Mouse (Mus musculus): ENCODE results near the gene Ptk7. TPM values are rescaled to one million over a fixed set of nuclear protein-coding genes. Genes with fewer than 3 reads are reported as not detected.

The Ptk7 gene
- total and polyA plus RNA-seq, 2 experiments from 2014 or later: 17.2 to 57.9 TPM

DNA sequence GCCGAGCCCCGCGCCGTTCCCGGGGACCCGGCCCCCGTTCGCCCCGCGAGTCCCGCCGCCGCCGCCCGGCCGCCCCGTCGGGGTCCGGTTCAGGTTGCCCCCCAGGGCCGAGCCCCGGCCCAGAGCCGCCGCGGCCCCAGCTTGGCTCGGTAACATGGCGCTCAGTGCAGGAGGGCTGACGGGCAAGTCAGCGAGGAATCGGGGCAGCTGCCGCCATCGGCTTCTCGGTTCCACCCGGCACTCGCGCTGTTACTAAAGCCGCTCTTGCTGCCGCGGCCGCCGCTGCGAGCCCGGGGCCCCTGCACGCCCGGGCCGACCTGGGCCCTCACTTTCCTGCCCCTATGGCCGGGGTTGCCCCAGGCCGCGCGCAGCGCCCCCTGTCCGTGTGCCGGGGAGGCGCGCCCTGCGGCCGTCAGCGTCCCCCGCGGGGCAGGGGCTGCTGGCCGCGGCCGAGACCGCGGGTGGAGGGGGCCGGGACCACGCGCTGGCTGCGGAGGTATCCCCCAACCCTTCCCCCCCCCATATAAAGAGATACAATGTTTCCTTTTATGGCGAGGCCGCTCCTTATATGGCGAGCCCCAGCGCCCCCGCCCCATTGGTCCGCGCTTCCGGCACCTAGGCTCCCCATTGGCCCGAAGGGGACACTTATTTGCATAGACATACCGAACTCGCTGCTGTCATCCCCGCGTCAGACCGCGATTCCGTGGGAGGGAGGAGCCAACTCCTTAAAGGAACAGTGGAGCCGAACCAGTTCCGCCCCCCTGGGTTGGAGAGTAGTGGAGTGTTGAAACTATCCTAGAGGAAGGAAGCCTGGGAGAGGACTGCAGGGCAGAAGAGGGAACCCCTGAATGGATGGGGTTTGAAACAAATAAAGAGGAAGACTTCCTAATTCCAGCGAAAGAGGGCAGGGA, 73.4 kb downstream of the Ptk7 start, which contains the start of gene Srf:
Srf (minus strand) TSS at position 503 of the 911 bp plus-strand sequence.
- peak within 1 kb of the TSS; percentile 99 for H3K4me3 ChIP-seq (ENCODE audit: low read depth, low read length)
- under 1% methylated on average over 84 of the region's 87 CpGs for WGBS
- DNase-seq (ENCODE audit: low spot score) (peak; percentile 99), ATAC-seq (ENCODE audit: insufficient read depth, low read depth) (peak; percentile 87)
- no peaks in the 10 kb centered on the region for H3K9me3 ChIP-seq (replicated peaks; ENCODE audit: control insufficient read depth, low read length)
- no peaks in the 10 kb centered on the region for H3K27me3 ChIP-seq (ENCODE audit: control insufficient read depth, insufficient read depth, low read length)
- peaks cover 9% of the 10 kb centered on the region for H3K36me3 ChIP-seq (replicated peaks; ENCODE audit: control insufficient read depth, insufficient read depth, low read length)
- H3K27ac ChIP-seq (ENCODE audit: low read depth): peak within 1 kb of the TSS; percentile 99
- TF ChIP-seq EP300 (IDR thresholded peaks at IDR 0.05; ENCODE audit: low read depth) (0 out of 2 replicates have a peak, but pooled peaks have one; percentile 44), CTCF (IDR thresholded peaks at IDR 0.05; ENCODE audit: low read depth) (0 out of 2 replicates have a peak, but pooled peaks have one; percentile 1)
- H3K4me1 ChIP-seq (ENCODE audit: control insufficient read depth, insufficient read depth): peaks cover 17% of the 10 kb centered on the region; the same call in 1 of the 2 replicates
- peak within 1 kb of the TSS; percentile 83 for H3K4me2 ChIP-seq (ENCODE audit: low read depth, low read length)
- H3K9ac ChIP-seq (replicated peaks; ENCODE audit: low read depth, low read length): peak within 1 kb of the TSS; percentile 100

DNA sequence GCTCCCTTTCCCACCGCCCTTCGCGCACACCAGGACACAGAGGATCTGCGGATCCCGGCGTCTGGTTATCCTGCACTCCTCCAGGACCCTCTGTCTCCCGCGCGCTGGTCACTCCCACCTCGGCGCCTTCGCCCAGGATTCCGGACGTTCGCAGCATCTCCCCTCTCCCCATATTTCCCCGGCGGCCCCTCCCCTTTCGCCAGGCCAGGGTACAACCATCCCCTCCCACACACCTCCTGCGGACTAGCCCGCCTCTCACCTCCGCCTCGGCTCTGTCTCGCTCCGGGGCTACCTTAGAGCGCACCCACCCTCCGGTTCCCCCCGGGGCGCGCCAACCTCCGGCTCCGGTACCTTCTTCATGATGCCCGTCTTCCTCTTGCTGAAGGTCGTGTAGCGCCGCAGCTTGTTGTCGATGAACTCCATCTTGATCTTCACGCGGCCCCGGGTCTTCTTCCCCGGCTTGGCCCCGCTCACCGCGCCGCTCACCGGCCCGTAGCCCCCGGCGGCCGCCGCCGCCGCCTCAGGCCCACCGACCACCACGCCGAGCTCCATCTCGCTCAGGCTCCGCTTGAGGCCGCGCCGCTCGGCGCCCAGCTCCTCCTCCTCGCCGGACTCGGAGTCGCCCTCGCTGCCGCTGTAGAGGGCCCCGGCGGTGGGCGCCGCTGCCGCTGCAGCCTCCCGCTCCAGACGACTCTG, 74.2 kb downstream of the Ptk7 start:
- Histone ChIP-seq H3K27ac (ENCODE audit: low read depth) (peak overlapping the region; percentile 99), H3K4me1 (ENCODE audit: control insufficient read depth, insufficient read depth) (peaks cover 17% of the 10 kb centered on the region; the same call in 1 of the 2 replicates), H3K4me3 (ENCODE audit: low read depth, low read length) (peak overlapping the region; percentile 99), H3K9ac (replicated peaks; ENCODE audit: low read depth, low read length) (peak overlapping the region; percentile 100), H3K9me3 (replicated peaks; ENCODE audit: control insufficient read depth, low read length) (no peaks in the 10 kb centered on the region), H3K27me3 (ENCODE audit: control insufficient read depth, insufficient read depth, low read length) (no peaks in the 10 kb centered on the region), H3K36me3 (replicated peaks; ENCODE audit: control insufficient read depth, insufficient read depth, low read length) (peaks cover 17% of the 10 kb centered on the region), H3K4me2 (ENCODE audit: low read depth, low read length) (peak overlapping the region; percentile 83)
- under 1% methylated on average over 59 of the region's 75 CpGs for WGBS
- peak; percentile 26 for DNase-seq (ENCODE audit: low spot score)
- no peak for TF ChIP-seq EP300 (IDR thresholded peaks at IDR 0.05; ENCODE audit: low read depth)
- TF ChIP-seq CTCF (IDR thresholded peaks at IDR 0.05; ENCODE audit: low read depth): no peak
- ATAC-seq (ENCODE audit: insufficient read depth, low read depth): no peak

DNA sequence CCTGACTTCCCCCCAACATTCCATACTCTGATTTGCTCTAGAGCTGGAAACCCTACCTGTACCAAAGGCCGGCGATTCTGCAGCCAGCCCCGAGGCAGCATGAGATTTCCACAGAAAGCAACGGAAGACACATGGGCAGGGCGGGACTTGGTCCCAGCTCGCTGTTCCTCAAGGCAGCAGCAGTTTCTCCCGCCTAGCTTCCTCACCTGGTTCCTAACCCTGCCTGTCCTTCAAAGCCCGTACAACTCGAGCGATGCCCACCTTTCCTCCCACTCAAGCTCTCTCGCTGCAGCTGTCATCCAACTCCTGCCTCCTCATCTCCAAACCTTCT, 74.7 kb downstream of the Ptk7 start:
- Histone ChIP-seq H3K9me3 (replicated peaks; ENCODE audit: control insufficient read depth, low read length) (no peaks in the 10 kb centered on the region), H3K36me3 (replicated peaks; ENCODE audit: control insufficient read depth, insufficient read depth, low read length) (peaks cover 22% of the 10 kb centered on the region), H3K4me2 (ENCODE audit: low read depth, low read length) (peak overlapping the region; percentile 83), H3K27me3 (ENCODE audit: control insufficient read depth, insufficient read depth, low read length) (no peaks in the 10 kb centered on the region), H3K4me1 (ENCODE audit: control insufficient read depth, insufficient read depth) (peaks cover 17% of the 10 kb centered on the region; the same call in 1 of the 2 replicates), H3K9ac (replicated peaks; ENCODE audit: low read depth, low read length) (peak overlapping the region; percentile 100), H3K27ac (ENCODE audit: low read depth) (peak overlapping the region; percentile 99), H3K4me3 (ENCODE audit: low read depth, low read length) (peak overlapping the region; percentile 99)
- no peak for TF ChIP-seq CTCF (IDR thresholded peaks at IDR 0.05; ENCODE audit: low read depth)
- TF ChIP-seq EP300 (IDR thresholded peaks at IDR 0.05; ENCODE audit: low read depth): no peak
- no peak for ATAC-seq (ENCODE audit: insufficient read depth, low read depth)
- DNase-seq (ENCODE audit: low spot score): no peak
- 0% methylated on average over 11 of the region's 11 CpGs for WGBS

DNA sequence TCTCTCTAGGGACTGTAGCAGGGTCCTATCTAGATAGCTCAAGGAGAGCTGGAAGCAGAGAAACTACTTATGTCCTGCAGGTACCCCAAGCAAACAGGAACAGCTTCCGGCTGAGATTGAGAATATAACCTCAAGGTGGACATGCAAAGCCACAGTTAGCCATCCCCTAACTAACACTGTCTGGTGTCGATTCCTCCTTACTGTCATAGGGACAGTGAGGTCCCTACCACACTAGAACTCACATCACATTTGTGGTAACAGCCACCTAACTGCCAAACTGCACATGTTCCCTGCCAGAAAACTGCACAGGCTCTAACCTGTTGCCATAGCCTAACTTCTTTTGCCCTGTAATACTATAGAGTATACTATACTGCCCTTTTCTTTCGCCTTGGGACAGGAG, 75.4 kb downstream of the Ptk7 start:
- peak overlapping the region; percentile 99 for H3K27ac ChIP-seq (ENCODE audit: low read depth)
- peaks cover 27% of the 10 kb centered on the region for H3K36me3 ChIP-seq (replicated peaks; ENCODE audit: control insufficient read depth, insufficient read depth, low read length)
- ATAC-seq (ENCODE audit: insufficient read depth, low read depth) (no peak), DNase-seq (ENCODE audit: low spot score) (no peak)
- no peaks in the 10 kb centered on the region for H3K9me3 ChIP-seq (replicated peaks; ENCODE audit: control insufficient read depth, low read length)
- 32% methylated on average over 3 of the region's 3 CpGs for WGBS
- H3K27me3 ChIP-seq (ENCODE audit: control insufficient read depth, insufficient read depth, low read length): no peaks in the 10 kb centered on the region
- H3K4me2 ChIP-seq (ENCODE audit: low read depth, low read length): peak overlapping the region; percentile 83
- H3K4me1 ChIP-seq (ENCODE audit: control insufficient read depth, insufficient read depth): peaks cover 17% of the 10 kb centered on the region; the same call in 1 of the 2 replicates
- peak overlapping the region; percentile 99 for H3K4me3 ChIP-seq (ENCODE audit: low read depth, low read length)
- peak overlapping the region; percentile 100 for H3K9ac ChIP-seq (replicated peaks; ENCODE audit: low read depth, low read length)
- no peak for TF ChIP-seq CTCF (IDR thresholded peaks at IDR 0.05; ENCODE audit: low read depth)
- no peak for TF ChIP-seq EP300 (IDR thresholded peaks at IDR 0.05; ENCODE audit: low read depth)

DNA sequence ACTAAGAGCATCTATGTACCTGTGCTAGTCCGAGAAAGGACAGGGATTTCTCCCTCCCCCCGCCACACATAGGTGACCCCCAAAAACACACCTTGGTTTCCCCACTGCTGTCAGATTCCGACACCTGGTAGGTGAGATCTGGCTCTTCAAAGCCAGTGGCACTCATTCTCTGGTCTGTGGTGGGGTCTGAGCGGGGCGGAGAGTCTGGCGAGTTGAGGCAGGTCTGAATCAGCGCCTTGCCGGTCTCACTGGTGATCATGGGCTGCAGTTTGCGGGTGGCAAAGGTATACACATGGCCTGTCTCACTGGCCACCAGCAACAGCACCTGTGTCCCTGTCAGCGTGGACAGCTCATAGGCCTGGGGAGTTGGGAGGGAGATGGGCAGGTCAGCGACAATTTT, 75.8 kb downstream of the Ptk7 start:
- peak overlapping the region; percentile 100 for H3K9ac ChIP-seq (replicated peaks; ENCODE audit: low read depth, low read length)
- no peak for ATAC-seq (ENCODE audit: insufficient read depth, low read depth)
- H3K4me2 ChIP-seq (ENCODE audit: low read depth, low read length): peak overlapping the region; percentile 83
- no peaks in the 10 kb centered on the region for H3K9me3 ChIP-seq (replicated peaks; ENCODE audit: control insufficient read depth, low read length)
- H3K4me3 ChIP-seq (ENCODE audit: low read depth, low read length): peak overlapping the region; percentile 99
- no peaks in the 10 kb centered on the region for H3K27me3 ChIP-seq (ENCODE audit: control insufficient read depth, insufficient read depth, low read length)
- WGBS: 26% methylated on average over 11 of the region's 11 CpGs
- TF ChIP-seq EP300 (IDR thresholded peaks at IDR 0.05; ENCODE audit: low read depth): no peak; the same call in 1 of the 2 replicates
- no peak for TF ChIP-seq CTCF (IDR thresholded peaks at IDR 0.05; ENCODE audit: low read depth)
- H3K4me1 ChIP-seq (ENCODE audit: control insufficient read depth, insufficient read depth): peaks cover 17% of the 10 kb centered on the region; the same call in 1 of the 2 replicates
- H3K27ac ChIP-seq (ENCODE audit: low read depth): peak overlapping the region; percentile 99
- no peak for DNase-seq (ENCODE audit: low spot score)
- H3K36me3 ChIP-seq (replicated peaks; ENCODE audit: control insufficient read depth, insufficient read depth, low read length): peaks cover 31% of the 10 kb centered on the region

Data from heart, postnatal 0 days (tissue).